Mouse (Mus musculus) thymus, adult 2 months (tissue): ENCODE data around the gene Zfp326. TPM values are rescaled to one million over a fixed set of nuclear protein-coding genes. Genes with fewer than 3 reads are reported as not detected.

Source experiments
- DNase-seq: peaks from one replicate; pipeline ENCODE4 v3.0.0; 2021
- H3K27ac ChIP-seq: fragments of 200-500 bp; 2 replicates; pipeline ENCODE4 v1.5.1; 2012; ENCODE audit warnings: low read length, control low read depth; ENCODE audit not compliant: control insufficient read depth, insufficient read depth
- H3K27me3 ChIP-seq: fragments of 200-500 bp; 2 replicates; pipeline ENCODE4 v1.6.1; 2012; ENCODE audit warnings: mild to moderate bottlenecking, low read length, moderate library complexity, mixed read lengths; ENCODE audit not compliant: control insufficient read depth, insufficient read depth
- H3K36me3 ChIP-seq: fragments of 200-500 bp; 2 replicates; pipeline ENCODE4 v1.6.1; 2012; ENCODE audit warnings: mild to moderate bottlenecking, low read length, moderate library complexity; ENCODE audit not compliant: control insufficient read depth, insufficient read depth
- H3K4me1 ChIP-seq: fragments of 200-500 bp; replicated peaks from 2 replicates; pipeline ENCODE4 v1.6.1; 2012; ENCODE audit warnings: low read length; ENCODE audit not compliant: control insufficient read depth, insufficient read depth
- H3K4me3 ChIP-seq: fragments of 200-500 bp; 2 replicates; pipeline ENCODE4 v1.5.1; 2012; ENCODE audit warnings: mild to moderate bottlenecking, low read length, control low read depth, moderate library complexity; ENCODE audit not compliant: control insufficient read depth, insufficient read depth
- CTCF ChIP-seq: fragments of 200-500 bp; IDR thresholded peaks from 2 replicates; pipeline ENCODE4 v1.5.1; 2012; ENCODE audit warnings: mild to moderate bottlenecking, control low read depth, low read length, moderate library complexity, borderline replicate concordance; ENCODE audit not compliant: control insufficient read depth, poor library complexity, insufficient read depth; ENCODE audit errors: extremely low read depth
- POLR2A ChIP-seq: fragments of 200-500 bp; IDR thresholded peaks from 2 replicates; pipeline ENCODE4 v1.6.1; 2012; ENCODE audit warnings: mild to moderate bottlenecking, low read length, control low read depth, moderate library complexity; ENCODE audit not compliant: control insufficient read depth, poor library complexity, insufficient read depth; ENCODE audit errors: extremely low read depth
- WGBS: fragments of 180-500 bp; shearing (Covaris S2); methylation state at CpG from one replicate; pipeline ENCODE4 v1.1.7; 2018; 5-methylcytosine and 5-hydroxymethylcytosine counted together
- polyA plus RNA-seq: library from polyadenylated mRNA; depleted of rRNA; stranded (reverse); fragments of >200 nt; gene quantifications from 2 replicates; pipeline ENCODE4 v1.2.3, GENCODE M21; 2012

Zfp326 gene
- polyA plus RNA-seq, 1 experiment, result 11.3 TPM

GRCm38 (mm10) chr5:105898161-105898560, 21.8 kb downstream of the Zfp326 start:
- Histone ChIP-seq H3K36me3 (peaks cover 31% of the 10 kb centered on the region), H3K27ac (no peak overlapping the region), H3K27me3 (no peaks in the 10 kb centered on the region), H3K4me1 (no peaks in the 10 kb centered on the region), H3K4me3 (no peak overlapping the region)
- DNase-seq, result no peak
- WGBS, result 92% methylated on average over 4 of the region's 4 CpGs
- TF ChIP-seq CTCF (no peak), POLR2A (no peak)

- no peaks in the 10 kb centered on the region for H3K27me3 ChIP-seq
- no peak overlapping the region for H3K27ac ChIP-seq
- TF ChIP-seq CTCF, result no peak
- no peak for DNase-seq
- WGBS, result 81% methylated on average over 5 of the region's 5 CpGs
- no peaks in the 10 kb centered on the region for H3K4me1 ChIP-seq
- H3K36me3 ChIP-seq, result peaks cover 56% of the 10 kb centered on the region
- H3K4me3 ChIP-seq, result no peak overlapping the region
These were observed 32.8 kb downstream of the Zfp326 start for GRCm38 (mm10) chr5:105909209-105909608.

- no peak overlapping the region for H3K27ac ChIP-seq
- DNase-seq, result no peak
- no peak for TF ChIP-seq POLR2A
- TF ChIP-seq CTCF, result no peak
- no peaks in the 10 kb centered on the region for H3K4me1 ChIP-seq
- peaks cover 57% of the 10 kb centered on the region for H3K36me3 ChIP-seq
- no peak overlapping the region for H3K4me3 ChIP-seq
- WGBS, result 98% methylated on average over 3 of the region's 3 CpGs
- no peaks in the 10 kb centered on the region for H3K27me3 ChIP-seq
These were observed 33.3 kb downstream of the Zfp326 start for GRCm38 (mm10) chr5:105909671-105910070.

- TF ChIP-seq CTCF (no peak), POLR2A (no peak)
- Histone ChIP-seq H3K36me3 (peaks cover 68% of the 10 kb centered on the region), H3K27me3 (no peaks in the 10 kb centered on the region), H3K4me3 (no peak overlapping the region), H3K4me1 (no peaks in the 10 kb centered on the region), H3K27ac (no peak overlapping the region)
- no peak for DNase-seq
- WGBS, result 71% methylated on average over 5 of the region's 5 CpGs
These were observed 35.1 kb downstream of the Zfp326 start for GRCm38 (mm10) chr5:105911498-105911897.

GRCm38 (mm10) chr5:105917398-105917797, 41.0 kb downstream of the Zfp326 start:
- DNase-seq, result no peak
- Histone ChIP-seq H3K4me3 (no peak overlapping the region), H3K36me3 (peaks cover 32% of the 10 kb centered on the region), H3K4me1 (no peaks in the 10 kb centered on the region), H3K27me3 (no peaks in the 10 kb centered on the region), H3K27ac (no peak overlapping the region)
- 92% methylated on average over 3 of the region's 3 CpGs for WGBS
- TF ChIP-seq CTCF (no peak), POLR2A (no peak)

- H3K4me1 ChIP-seq, result no peaks in the 10 kb centered on the region
- 94% methylated on average over 6 of the region's 6 CpGs for WGBS
- no peak overlapping the region for H3K27ac ChIP-seq
- no peak for TF ChIP-seq POLR2A
- TF ChIP-seq CTCF, result peak; percentile 56; the same call in 1 of the 2 replicates
- H3K4me3 ChIP-seq, result no peak overlapping the region
- peaks cover 23% of the 10 kb centered on the region for H3K36me3 ChIP-seq
- peak; percentile 36 for DNase-seq
- H3K27me3 ChIP-seq, result no peaks in the 10 kb centered on the region
These were observed 41.9 kb downstream of the Zfp326 start for GRCm38 (mm10) chr5:105918289-105918688.

- H3K4me1 ChIP-seq, result no peaks in the 10 kb centered on the region
- no peak for TF ChIP-seq POLR2A
- TF ChIP-seq CTCF, result no peak
- H3K27me3 ChIP-seq, result no peaks in the 10 kb centered on the region
- no peaks in the 10 kb centered on the region for H3K36me3 ChIP-seq
- H3K4me3 ChIP-seq, result no peak overlapping the region
- WGBS, result 94% methylated on average over 12 of the region's 12 CpGs
- no peak overlapping the region for H3K27ac ChIP-seq
- no peak for DNase-seq
These were observed 46.6 kb downstream of the Zfp326 start for GRCm38 (mm10) chr5:105922818-105923487.
